Mouse (Mus musculus) limb, embryonic 14.5 days (tissue): Measurements from ENCODE around the gene Htr1f. TPM values are rescaled to one million over a fixed set of nuclear protein-coding genes. Genes with fewer than 3 reads are reported as not detected.

Experiments used
- ATAC-seq: fragments of 200-750 bp; cut with Nextera tagmentation; 2 replicates; pipeline ENCODE4 v1.8.0; 2017; ENCODE audit warnings: low read depth, moderate number of reproducible peaks, moderate TSS enrichment; ENCODE audit not compliant: low FRiP score
- DNase-seq: peaks from one replicate; pipeline ENCODE4 v3.0.0-alpha.2; 2015; ENCODE audit warnings: low spot score
- H3K27ac ChIP-seq: fragments of 300-500 bp; sonication (generic); replicated peaks from 2 replicates; pipeline ENCODE4 v1.5.1; 2014; ENCODE audit warnings: low read depth, mild to moderate bottlenecking, low read length, moderate library complexity, mixed read lengths
- H3K27me3 ChIP-seq: fragments of 300-500 bp; sonication (generic); 2 replicates; pipeline ENCODE4 v1.6.1; 2014; ENCODE audit warnings: low read length, mixed read lengths; ENCODE audit not compliant: control insufficient read depth, insufficient read depth
- H3K36me3 ChIP-seq: fragments of 300-500 bp; sonication (generic); 2 replicates; pipeline ENCODE4 v1.6.1; 2014; ENCODE audit warnings: mild to moderate bottlenecking, low read length, moderate library complexity, mixed read lengths; ENCODE audit not compliant: control insufficient read depth, insufficient read depth
- H3K4me1 ChIP-seq: fragments of 300-500 bp; sonication (generic); 2 replicates; pipeline ENCODE4 v1.6.1; 2014; ENCODE audit warnings: antibody characterized with exemption, low read length, mixed read lengths; ENCODE audit not compliant: control insufficient read depth, insufficient read depth
- H3K4me2 ChIP-seq: fragments of 300-500 bp; sonication (generic); replicated peaks from 2 replicates; pipeline ENCODE4 v1.6.1; 2014; ENCODE audit warnings: low read depth, mild to moderate bottlenecking, low read length, moderate library complexity; ENCODE audit not compliant: severe bottlenecking
- H3K4me3 ChIP-seq: fragments of 300-500 bp; sonication (generic); replicated peaks from 2 replicates; pipeline ENCODE4 v1.5.1; 2014; ENCODE audit warnings: low read length
- H3K9ac ChIP-seq: fragments of 300-500 bp; sonication (generic); 2 replicates; pipeline ENCODE4 v1.6.1; 2014; ENCODE audit warnings: mild to moderate bottlenecking, low read depth, low read length, moderate library complexity; ENCODE audit not compliant: severe bottlenecking
- H3K9me3 ChIP-seq: fragments of 300-500 bp; sonication (generic); 2 replicates; pipeline ENCODE4 v1.6.1; 2016; ENCODE audit warnings: low read length; ENCODE audit not compliant: control insufficient read depth
- POLR2A ChIP-seq: fragments of 200-500 bp; IDR thresholded peaks from 2 replicates; pipeline ENCODE4 v1.8.0; 2012; ENCODE audit warnings: inconsistent platforms, mild to moderate bottlenecking, moderate library complexity, borderline replicate concordance; ENCODE audit not compliant: insufficient read depth, insufficient read length; ENCODE audit errors: extremely low read depth
- WGBS: fragments of 180-500 bp; shearing (Covaris S2); extraction: QIAGEN DNeasy Blood & Tissue Kit; methylation state at CpG from one replicate; pipeline ENCODE4 v1.1.7; 2014; 5-methylcytosine and 5-hydroxymethylcytosine counted together
- polyA plus RNA-seq, 2 experiments: library from polyadenylated mRNA; depleted of rRNA in 1 of 2; stranded (reverse) in 1 of 2; unstranded in 1 of 2; fragments of >200 nt; fragmentation: Nextera tagmentation in 1 of 2; extraction: Ambion mirVana in 1 of 2; gene quantifications; 2 replicates each; pipeline versions ENCODE4 v1.2.1 to v1.2.3; 2012 to 2014

The Htr1f gene
- polyA plus RNA-seq, 2 experiments = 0.35 to 1.1 TPM

- TF ChIP-seq POLR2A = no peak
- no peak for DNase-seq
- Histone ChIP-seq H3K4me1 (no peaks in the 10 kb centered on the region), H3K9me3 (no peaks in the 10 kb centered on the region), H3K27me3 (no peaks in the 10 kb centered on the region), H3K4me3 (no peak overlapping the region), H3K4me2 (no peak overlapping the region), H3K36me3 (no peaks in the 10 kb centered on the region), H3K9ac (no peak overlapping the region), H3K27ac (no peak overlapping the region)
- 76% methylated on average over 10 of the region's 10 CpGs for WGBS
- no peak for ATAC-seq
Observed at GRCm38 (mm10) chr16:64908747-64909146, 196.9 kb downstream of the Htr1f start.

GRCm38 (mm10) chr16:64907112-64907511, 198.5 kb downstream of the Htr1f start:
- WGBS = 39% methylated on average over 3 of the region's 3 CpGs
- no peaks in the 10 kb centered on the region for H3K9me3 ChIP-seq
- DNase-seq (no peak), ATAC-seq (no peak)
- no peak overlapping the region for H3K27ac ChIP-seq
- H3K4me3 ChIP-seq = no peak overlapping the region
- no peak overlapping the region for H3K9ac ChIP-seq
- H3K4me1 ChIP-seq = no peaks in the 10 kb centered on the region
- TF ChIP-seq POLR2A = no peak
- no peaks in the 10 kb centered on the region for H3K27me3 ChIP-seq
- H3K36me3 ChIP-seq = no peaks in the 10 kb centered on the region
- H3K4me2 ChIP-seq = no peak overlapping the region

- no peak for TF ChIP-seq POLR2A
- Histone ChIP-seq H3K36me3 (no peaks in the 10 kb centered on the region), H3K9ac (no peak overlapping the region), H3K4me2 (no peak overlapping the region), H3K27ac (no peak overlapping the region), H3K27me3 (no peaks in the 10 kb centered on the region), H3K4me3 (no peak overlapping the region), H3K4me1 (no peaks in the 10 kb centered on the region), H3K9me3 (no peaks in the 10 kb centered on the region)
- ATAC-seq (no peak), DNase-seq (peak; percentile 37)
- whole genome bisulfite sequencing = 30% methylated on average over 2 of the region's 2 CpGs
Observed at GRCm38 (mm10) chr16:64903328-64903727, 202.3 kb downstream of the Htr1f start.

GRCm38 (mm10) chr16:64899084-64899483, 206.6 kb downstream of the Htr1f start:
- Histone ChIP-seq H3K9ac (no peak overlapping the region), H3K4me1 (no peaks in the 10 kb centered on the region), H3K36me3 (no peaks in the 10 kb centered on the region), H3K27ac (no peak overlapping the region), H3K4me3 (no peak overlapping the region), H3K4me2 (no peak overlapping the region), H3K9me3 (no peaks in the 10 kb centered on the region), H3K27me3 (no peaks in the 10 kb centered on the region)
- DNase-seq = no peak
- 70% methylated on average over 2 of the region's 2 CpGs for WGBS
- TF ChIP-seq POLR2A = no peak
- no peak for ATAC-seq

GRCm38 (mm10) chr16:64889496-64889895, 216.2 kb downstream of the Htr1f start:
- Histone ChIP-seq H3K4me1 (no peaks in the 10 kb centered on the region), H3K27me3 (no peaks in the 10 kb centered on the region), H3K4me3 (no peak overlapping the region), H3K36me3 (no peaks in the 10 kb centered on the region), H3K9me3 (no peaks in the 10 kb centered on the region), H3K4me2 (no peak overlapping the region), H3K9ac (no peak overlapping the region), H3K27ac (no peak overlapping the region)
- DNase-seq (no peak), ATAC-seq (no peak)
- 87% methylated on average over 3 of the region's 3 CpGs for WGBS
- no peak for TF ChIP-seq POLR2A

GRCm38 (mm10) chr16:64885547-64885946, 220.1 kb downstream of the Htr1f start:
- DNase-seq = no peak
- no peaks in the 10 kb centered on the region for H3K9me3 ChIP-seq
- H3K27me3 ChIP-seq = no peaks in the 10 kb centered on the region
- no peak overlapping the region for H3K27ac ChIP-seq
- H3K9ac ChIP-seq = no peak overlapping the region
- no peak overlapping the region for H3K4me2 ChIP-seq
- no peaks in the 10 kb centered on the region for H3K4me1 ChIP-seq
- no peak overlapping the region for H3K4me3 ChIP-seq
- no peaks in the 10 kb centered on the region for H3K36me3 ChIP-seq
- no peak for ATAC-seq
- WGBS = 44% methylated on average over 4 of the region's 4 CpGs
- no peak for TF ChIP-seq POLR2A
